Mouse (Mus musculus): ENCODE measurements around the gene Vapb. TPM values are rescaled to one million over a fixed set of nuclear protein-coding genes. Genes with fewer than 3 reads are reported as not detected.
A peak's percentile ranks its signal among the peaks of the same experiment; 100 is the strongest.

Vapb gene
- polyA plus RNA-seq, 1 experiment from 2014 or later: 11.7 TPM

- Histone ChIP-seq H3K9ac (ENCODE audit: low read length) (no peak overlapping the region), H3K9me3 (ENCODE audit: control insufficient read depth, low read length) (no peaks in the 10 kb centered on the region), H3K4me2 (ENCODE audit: low read length) (no peak overlapping the region), H3K27ac (ENCODE audit: low read depth) (no peak overlapping the region), H3K27me3 (replicated peaks; ENCODE audit: control insufficient read depth, insufficient read depth, low read length) (no peaks in the 10 kb centered on the region), H3K4me1 (replicated peaks; ENCODE audit: control insufficient read depth, insufficient read depth, low read length) (peaks cover 8% of the 10 kb centered on the region; the same call in 1 of the 2 replicates), H3K36me3 (ENCODE audit: control insufficient read depth, insufficient read depth, low read length) (no peaks in the 10 kb centered on the region), H3K4me3 (ENCODE audit: low read depth, low read length) (no peak overlapping the region)
- DNase-seq (ENCODE audit: low spot score): no peak
- 85% methylated on average over 4 of the region's 4 CpGs for WGBS
- ATAC-seq (replicated peaks; ENCODE audit: low FRiP score, low TSS enrichment, low read depth): no peak
Measured at GRCm38 (mm10) chr2:173802176-173802575, 64.9 kb downstream of the Vapb start.

- no peak for ATAC-seq (replicated peaks; ENCODE audit: low FRiP score, low TSS enrichment, low read depth)
Measured at GRCm38 (mm10) chr2:173802956-173803355, 65.6 kb downstream of the Vapb start.

GRCm38 (mm10) chr2:173803827-173804226 lies 66.5 kb downstream of the Vapb start:
- ATAC-seq (replicated peaks; ENCODE audit: low FRiP score, low TSS enrichment, low read depth): no peak
- no peak for DNase-seq (ENCODE audit: low spot score)
- Histone ChIP-seq H3K4me3 (ENCODE audit: low read depth, low read length) (no peak overlapping the region), H3K4me1 (replicated peaks; ENCODE audit: control insufficient read depth, insufficient read depth, low read length) (peaks cover 8% of the 10 kb centered on the region; the same call in 1 of the 2 replicates), H3K36me3 (ENCODE audit: control insufficient read depth, insufficient read depth, low read length) (no peaks in the 10 kb centered on the region), H3K27ac (ENCODE audit: low read depth) (no peak overlapping the region), H3K4me2 (ENCODE audit: low read length) (no peak overlapping the region), H3K9me3 (ENCODE audit: control insufficient read depth, low read length) (no peaks in the 10 kb centered on the region), H3K27me3 (replicated peaks; ENCODE audit: control insufficient read depth, insufficient read depth, low read length) (no peaks in the 10 kb centered on the region), H3K9ac (ENCODE audit: low read length) (no peak overlapping the region)
- WGBS: 91% methylated on average over 11 of the region's 11 CpGs

More at GRCm38 (mm10) chr2:173802956-173803355, 65.6 kb downstream of the Vapb start:
- 72% methylated on average over 3 of the region's 3 CpGs for WGBS
- Histone ChIP-seq H3K36me3 (ENCODE audit: control insufficient read depth, insufficient read depth, low read length) (no peaks in the 10 kb centered on the region), H3K27ac (ENCODE audit: low read depth) (no peak overlapping the region), H3K4me2 (ENCODE audit: low read length) (no peak overlapping the region), H3K9me3 (ENCODE audit: control insufficient read depth, low read length) (no peaks in the 10 kb centered on the region), H3K4me3 (ENCODE audit: low read depth, low read length) (no peak overlapping the region), H3K9ac (ENCODE audit: low read length) (no peak overlapping the region), H3K27me3 (replicated peaks; ENCODE audit: control insufficient read depth, insufficient read depth, low read length) (no peaks in the 10 kb centered on the region), H3K4me1 (replicated peaks; ENCODE audit: control insufficient read depth, insufficient read depth, low read length) (peaks cover 8% of the 10 kb centered on the region; the same call in 1 of the 2 replicates)
- DNase-seq (ENCODE audit: low spot score): no peak

GRCm38 (mm10) chr2:173806621-173807020 lies 69.3 kb downstream of the Vapb start:
- 61% methylated on average over 7 of the region's 7 CpGs for WGBS
- H3K4me2 ChIP-seq (ENCODE audit: low read length): no peak overlapping the region
- no peaks in the 10 kb centered on the region for H3K9me3 ChIP-seq (ENCODE audit: control insufficient read depth, low read length)
- H3K27me3 ChIP-seq (replicated peaks; ENCODE audit: control insufficient read depth, insufficient read depth, low read length): no peaks in the 10 kb centered on the region
- no peak overlapping the region for H3K9ac ChIP-seq (ENCODE audit: low read length)
- no peaks in the 10 kb centered on the region for H3K36me3 ChIP-seq (ENCODE audit: control insufficient read depth, insufficient read depth, low read length)
- H3K4me1 ChIP-seq (replicated peaks; ENCODE audit: control insufficient read depth, insufficient read depth, low read length): 0 out of 2 replicates have a peak, but pooled peaks cover 10% of the 10 kb centered on the region
- no peak for DNase-seq (ENCODE audit: low spot score)
- ATAC-seq (replicated peaks; ENCODE audit: low FRiP score, low TSS enrichment, low read depth): no peak
- H3K27ac ChIP-seq (ENCODE audit: low read depth): no peak overlapping the region
- no peak overlapping the region for H3K4me3 ChIP-seq (ENCODE audit: low read depth, low read length)

GRCm38 (mm10) chr2:173808942-173809341 lies 71.6 kb downstream of the Vapb start:
- no peaks in the 10 kb centered on the region for H3K36me3 ChIP-seq (ENCODE audit: control insufficient read depth, insufficient read depth, low read length)
- no peak for ATAC-seq (replicated peaks; ENCODE audit: low FRiP score, low TSS enrichment, low read depth)
- H3K4me3 ChIP-seq (ENCODE audit: low read depth, low read length): no peak overlapping the region
- WGBS: 66% methylated on average over 7 of the region's 7 CpGs
- H3K9me3 ChIP-seq (ENCODE audit: control insufficient read depth, low read length): no peaks in the 10 kb centered on the region
- 0 out of 2 replicates have a peak, but pooled peaks cover 7% of the 10 kb centered on the region for H3K4me1 ChIP-seq (replicated peaks; ENCODE audit: control insufficient read depth, insufficient read depth, low read length)
- no peak overlapping the region for H3K27ac ChIP-seq (ENCODE audit: low read depth)
- no peak overlapping the region for H3K9ac ChIP-seq (ENCODE audit: low read length)
- H3K4me2 ChIP-seq (ENCODE audit: low read length): no peak overlapping the region
- no peaks in the 10 kb centered on the region for H3K27me3 ChIP-seq (replicated peaks; ENCODE audit: control insufficient read depth, insufficient read depth, low read length)
- DNase-seq (ENCODE audit: low spot score): no peak

GRCm38 (mm10) chr2:173810036-173810850 lies 72.9 kb downstream of the Vapb start:
- Histone ChIP-seq H3K4me1 (replicated peaks; ENCODE audit: control insufficient read depth, insufficient read depth, low read length) (0 out of 2 replicates have a peak, but pooled peaks cover 7% of the 10 kb centered on the region), H3K9ac (ENCODE audit: low read length) (no peak overlapping the region), H3K9me3 (ENCODE audit: control insufficient read depth, low read length) (no peaks in the 10 kb centered on the region), H3K27me3 (replicated peaks; ENCODE audit: control insufficient read depth, insufficient read depth, low read length) (no peaks in the 10 kb centered on the region), H3K36me3 (ENCODE audit: control insufficient read depth, insufficient read depth, low read length) (no peaks in the 10 kb centered on the region), H3K4me3 (ENCODE audit: low read depth, low read length) (no peak overlapping the region), H3K4me2 (ENCODE audit: low read length) (no peak overlapping the region), H3K27ac (ENCODE audit: low read depth) (no peak overlapping the region)
- DNase-seq (ENCODE audit: low spot score): no peak
- 67% methylated on average over 15 of the region's 15 CpGs for WGBS
- 0 out of 2 replicates have a peak, but pooled peaks have one; percentile 71 for ATAC-seq (replicated peaks; ENCODE audit: low FRiP score, low TSS enrichment, low read depth)

- no peaks in the 10 kb centered on the region for H3K27me3 ChIP-seq (replicated peaks; ENCODE audit: control insufficient read depth, insufficient read depth, low read length)
- no peak overlapping the region for H3K27ac ChIP-seq (ENCODE audit: low read depth)
- DNase-seq (ENCODE audit: low spot score) (no peak), ATAC-seq (replicated peaks; ENCODE audit: low FRiP score, low TSS enrichment, low read depth) (no peak)
- H3K4me2 ChIP-seq (ENCODE audit: low read length): no peak overlapping the region
- 0 out of 2 replicates have a peak, but pooled peaks cover 7% of the 10 kb centered on the region for H3K4me1 ChIP-seq (replicated peaks; ENCODE audit: control insufficient read depth, insufficient read depth, low read length)
- H3K9ac ChIP-seq (ENCODE audit: low read length): no peak overlapping the region
- no peak overlapping the region for H3K4me3 ChIP-seq (ENCODE audit: low read depth, low read length)
- H3K9me3 ChIP-seq (ENCODE audit: control insufficient read depth, low read length): no peaks in the 10 kb centered on the region
- no peaks in the 10 kb centered on the region for H3K36me3 ChIP-seq (ENCODE audit: control insufficient read depth, insufficient read depth, low read length)
- 80% methylated on average over 5 of the region's 5 CpGs for WGBS
Measured at GRCm38 (mm10) chr2:173810851-173811130, 73.5 kb downstream of the Vapb start.

- no peak overlapping the region for H3K4me3 ChIP-seq (ENCODE audit: low read depth, low read length)
- H3K9ac ChIP-seq (ENCODE audit: low read length): no peak overlapping the region
- H3K4me2 ChIP-seq (ENCODE audit: low read length): no peak overlapping the region
- 85% methylated on average over 8 of the region's 8 CpGs for WGBS
- H3K9me3 ChIP-seq (ENCODE audit: control insufficient read depth, low read length): no peaks in the 10 kb centered on the region
- 0 out of 2 replicates have a peak, but pooled peaks cover 7% of the 10 kb centered on the region for H3K4me1 ChIP-seq (replicated peaks; ENCODE audit: control insufficient read depth, insufficient read depth, low read length)
- ATAC-seq (replicated peaks; ENCODE audit: low FRiP score, low TSS enrichment, low read depth): no peak
- no peak for DNase-seq (ENCODE audit: low spot score)
- no peaks in the 10 kb centered on the region for H3K27me3 ChIP-seq (replicated peaks; ENCODE audit: control insufficient read depth, insufficient read depth, low read length)
- H3K36me3 ChIP-seq (ENCODE audit: control insufficient read depth, insufficient read depth, low read length): no peaks in the 10 kb centered on the region
- H3K27ac ChIP-seq (ENCODE audit: low read depth): no peak overlapping the region
Measured at GRCm38 (mm10) chr2:173811850-173812249, 74.5 kb downstream of the Vapb start.

- Histone ChIP-seq H3K4me1 (replicated peaks; ENCODE audit: control insufficient read depth, insufficient read depth, low read length) (0 out of 2 replicates have a peak, but pooled peaks cover 7% of the 10 kb centered on the region), H3K9ac (ENCODE audit: low read length) (no peak overlapping the region), H3K27me3 (replicated peaks; ENCODE audit: control insufficient read depth, insufficient read depth, low read length) (no peaks in the 10 kb centered on the region), H3K36me3 (ENCODE audit: control insufficient read depth, insufficient read depth, low read length) (no peaks in the 10 kb centered on the region), H3K27ac (ENCODE audit: low read depth) (no peak overlapping the region), H3K4me3 (ENCODE audit: low read depth, low read length) (no peak overlapping the region), H3K9me3 (ENCODE audit: control insufficient read depth, low read length) (no peaks in the 10 kb centered on the region), H3K4me2 (ENCODE audit: low read length) (no peak overlapping the region)
- 71% methylated on average over 5 of the region's 5 CpGs for WGBS
- no peak for DNase-seq (ENCODE audit: low spot score)
- ATAC-seq (replicated peaks; ENCODE audit: low FRiP score, low TSS enrichment, low read depth): no peak
Measured at GRCm38 (mm10) chr2:173813071-173813470, 75.8 kb downstream of the Vapb start.
